Mouse (Mus musculus) lung, embryonic 16.5 days (tissue): ENCODE measurements at regions not wholly inside any gene's neighbourhood (a gene's known extent, or its start where the extent isn't known, plus 50 kb on each side); places are given as distances from the start of the nearest gene placed in this dataset.

ENCODE experiments used
- ATAC-seq: fragments of 200-750 bp; cut with Nextera tagmentation; 2 replicates; pipeline ENCODE4 v1.8.0; 2017; ENCODE audit warnings: low read depth, mild to moderate bottlenecking, moderate library complexity
- H3K27ac ChIP-seq: fragments of 300-500 bp; sonication (generic); 2 replicates; pipeline ENCODE4 v1.5.1; 2014; ENCODE audit warnings: mild to moderate bottlenecking, control low read depth, low read length
- H3K27me3 ChIP-seq: fragments of 300-500 bp; sonication (generic); 2 replicates; pipeline ENCODE4 v1.6.1; 2014; ENCODE audit warnings: low read depth, low read length, mixed read lengths; ENCODE audit not compliant: control insufficient read depth, insufficient read depth
- H3K36me3 ChIP-seq: fragments of 300-500 bp; sonication (generic); 2 replicates; pipeline ENCODE4 v1.6.1; 2014; ENCODE audit warnings: low read length; ENCODE audit not compliant: control insufficient read depth, insufficient read depth
- H3K4me1 ChIP-seq: fragments of 300-500 bp; sonication (generic); replicated peaks from 2 replicates; pipeline ENCODE4 v1.6.1; 2014; ENCODE audit warnings: low read length, mixed read lengths; ENCODE audit not compliant: control insufficient read depth, insufficient read depth
- H3K4me2 ChIP-seq: fragments of 300-500 bp; sonication (generic); 2 replicates; pipeline ENCODE4 v1.6.1; 2014; ENCODE audit warnings: low read depth, low read length, control low read depth
- H3K4me3 ChIP-seq: fragments of 300-500 bp; sonication (generic); 2 replicates; pipeline ENCODE4 v1.5.1; 2014; ENCODE audit warnings: mild to moderate bottlenecking, low read length, control low read depth
- H3K9ac ChIP-seq: fragments of 300-500 bp; sonication (generic); 2 replicates; pipeline ENCODE4 v1.6.1; 2014; ENCODE audit warnings: low read length, control low read depth
- H3K9me3 ChIP-seq: fragments of 300-500 bp; sonication (generic); 2 replicates; pipeline ENCODE4 v1.6.1; 2016; ENCODE audit warnings: low read length; ENCODE audit not compliant: control insufficient read depth
- WGBS: fragments of 180-500 bp; shearing (Covaris S2); extraction: QIAGEN DNeasy Blood & Tissue Kit; methylation state at CpG from one replicate; pipeline ENCODE4 v1.1.7; 2014; 5-methylcytosine and 5-hydroxymethylcytosine counted together

GRCm38 (mm10) chr9:25409729-25410128 is 71.6 kb upstream of the Eepd1 start:
- Histone ChIP-seq H3K9ac (no peak overlapping the region), H3K4me1 (no peaks in the 10 kb centered on the region), H3K27ac (no peak overlapping the region), H3K9me3 (no peaks in the 10 kb centered on the region), H3K27me3 (no peaks in the 10 kb centered on the region), H3K4me3 (no peak overlapping the region), H3K4me2 (no peak overlapping the region), H3K36me3 (no peaks in the 10 kb centered on the region)
- WGBS, result 58% methylated on average over 5 of the region's 5 CpGs
- no peak for ATAC-seq

GRCm38 (mm10) chr9:25413873-25414272 is 67.5 kb upstream of the Eepd1 start:
- WGBS, result 69% methylated on average over 3 of the region's 3 CpGs
- Histone ChIP-seq H3K36me3 (no peaks in the 10 kb centered on the region), H3K4me3 (no peak overlapping the region), H3K4me1 (no peaks in the 10 kb centered on the region), H3K27ac (no peak overlapping the region), H3K9ac (no peak overlapping the region), H3K4me2 (no peak overlapping the region), H3K27me3 (no peaks in the 10 kb centered on the region), H3K9me3 (no peaks in the 10 kb centered on the region)
- ATAC-seq, result no peak

GRCm38 (mm10) chr9:25414315-25414714 is 67.0 kb upstream of the Eepd1 start:
- 58% methylated on average over 2 of the region's 2 CpGs for WGBS
- H3K4me1 ChIP-seq, result no peaks in the 10 kb centered on the region
- ATAC-seq, result no peak
- no peak overlapping the region for H3K4me2 ChIP-seq
- no peak overlapping the region for H3K27ac ChIP-seq
- no peaks in the 10 kb centered on the region for H3K27me3 ChIP-seq
- H3K9ac ChIP-seq, result no peak overlapping the region
- H3K9me3 ChIP-seq, result no peaks in the 10 kb centered on the region
- H3K4me3 ChIP-seq, result no peak overlapping the region
- H3K36me3 ChIP-seq, result no peaks in the 10 kb centered on the region

- Histone ChIP-seq H3K27ac (no peak overlapping the region), H3K4me1 (no peaks in the 10 kb centered on the region), H3K4me2 (no peak overlapping the region), H3K4me3 (no peak overlapping the region), H3K9me3 (no peaks in the 10 kb centered on the region), H3K27me3 (no peaks in the 10 kb centered on the region), H3K9ac (no peak overlapping the region), H3K36me3 (no peaks in the 10 kb centered on the region)
- no peak for ATAC-seq
- 82% methylated on average over 1 of the region's 1 CpGs for WGBS
Measured at GRCm38 (mm10) chr9:25426941-25427340, 54.4 kb upstream of the Eepd1 start.

GRCm38 (mm10) chr9:25429450-25430213 is 51.7 kb upstream of the Eepd1 start:
- no peaks in the 10 kb centered on the region for H3K27me3 ChIP-seq
- H3K9me3 ChIP-seq, result no peaks in the 10 kb centered on the region
- no peak for ATAC-seq
- H3K4me3 ChIP-seq, result no peak overlapping the region
- H3K36me3 ChIP-seq, result no peaks in the 10 kb centered on the region
- no peak overlapping the region for H3K4me2 ChIP-seq
- no peak overlapping the region for H3K27ac ChIP-seq
- 62% methylated on average over 6 of the region's 6 CpGs for WGBS
- H3K4me1 ChIP-seq, result no peaks in the 10 kb centered on the region
- no peak overlapping the region for H3K9ac ChIP-seq
